Mouse (Mus musculus): ENCODE results near the gene Zfp593. TPM values are rescaled to one million over a fixed set of nuclear protein-coding genes. Genes with fewer than 3 reads are reported as not detected.
A peak's percentile ranks its signal among the peaks of the same experiment; 100 is the strongest.

Zfp593 gene
- polyA plus RNA-seq, 1 experiment from 2014 or later, result 16.7 TPM

GRCm38 (mm10) chr4:134253722-134254324, 8.4 kb upstream of the Zfp593 start, which contains the start of gene Grrp1:
Gene Grrp1 (minus strand): TSS chr4:134254106.
- H3K9me3 ChIP-seq, result no peaks in the 10 kb centered on the region
- no peak for ATAC-seq
- WGBS, result 3% methylated on average over 13 of the region's 13 CpGs
- peak within 1 kb of the TSS; percentile 98 for H3K4me2 ChIP-seq (replicated peaks)
- H3K36me3 ChIP-seq, result no peaks in the 10 kb centered on the region
- H3K9ac ChIP-seq, result peak within 1 kb of the TSS; percentile 21; the same call in 1 of the 2 replicates
- H3K4me1 ChIP-seq (replicated peaks), result peaks cover 54% of the 10 kb centered on the region
- H3K27me3 ChIP-seq (replicated peaks), result peaks cover 46% of the 10 kb centered on the region
- no peak within 1 kb of the TSS for H3K27ac ChIP-seq
- H3K4me3 ChIP-seq (replicated peaks), result peak within 1 kb of the TSS; percentile 50

- Histone ChIP-seq H3K27me3 (replicated peaks) (peaks cover 52% of the 10 kb centered on the region), H3K4me1 (replicated peaks) (peaks cover 54% of the 10 kb centered on the region), H3K27ac (no peak overlapping the region), H3K36me3 (no peaks in the 10 kb centered on the region), H3K9ac (peak overlapping the region; percentile 21; the same call in 1 of the 2 replicates), H3K9me3 (no peaks in the 10 kb centered on the region), H3K4me2 (replicated peaks) (peak overlapping the region; percentile 98), H3K4me3 (replicated peaks) (peak overlapping the region; percentile 50)
- WGBS, result 21% methylated on average over 15 of the region's 15 CpGs
- ATAC-seq, result no peak
Observed at GRCm38 (mm10) chr4:134252911-134253721, 7.7 kb upstream of the Zfp593 start.

DNA sequence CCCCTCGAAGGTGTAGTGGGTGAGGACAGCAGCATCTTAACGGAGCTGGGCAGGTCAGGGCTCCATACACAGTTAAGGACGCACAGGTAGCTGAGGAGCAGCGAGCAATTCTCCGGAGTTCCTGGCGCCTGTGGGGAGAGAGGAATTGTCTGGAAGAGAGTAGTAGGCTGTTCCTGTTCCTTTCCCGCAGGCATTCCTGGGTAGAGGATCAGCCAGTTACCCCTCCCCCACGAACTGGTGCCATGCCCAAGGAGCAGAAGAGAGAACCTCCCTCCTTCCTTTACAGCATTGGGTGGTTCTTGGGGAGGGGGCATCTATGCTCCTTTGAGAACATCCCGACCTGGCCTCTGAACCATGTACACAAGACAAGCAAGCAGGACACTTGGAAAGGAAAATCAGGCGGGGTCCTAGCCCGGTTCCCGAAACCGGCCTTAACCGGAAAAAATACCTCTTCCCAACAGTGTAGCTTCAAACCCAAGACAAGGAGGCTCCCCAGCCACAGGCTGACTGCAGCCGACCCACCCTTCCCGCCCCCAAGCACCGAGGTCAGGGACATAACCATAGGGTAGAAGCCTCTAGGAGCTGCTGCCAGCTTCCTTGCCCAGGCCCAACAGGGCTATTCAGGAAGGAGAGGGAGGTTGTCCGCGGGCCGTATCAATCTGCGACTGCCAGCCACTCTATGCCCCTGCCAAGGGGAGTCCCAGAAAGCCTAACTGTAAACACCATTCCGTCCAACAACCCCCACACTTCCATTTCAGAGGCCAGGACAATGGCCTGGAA, 6.9 kb upstream of the Zfp593 start:
- Histone ChIP-seq H3K4me2 (replicated peaks) (peak overlapping the region; percentile 98), H3K36me3 (no peaks in the 10 kb centered on the region), H3K9me3 (no peaks in the 10 kb centered on the region), H3K27me3 (replicated peaks) (peaks cover 59% of the 10 kb centered on the region), H3K4me3 (replicated peaks) (peak overlapping the region; percentile 50), H3K4me1 (replicated peaks) (peaks cover 51% of the 10 kb centered on the region), H3K27ac (no peak overlapping the region), H3K9ac (peak overlapping the region; percentile 34)
- no peak for ATAC-seq
- WGBS, result 16% methylated on average over 22 of the region's 22 CpGs

- peak overlapping the region; percentile 98 for H3K4me2 ChIP-seq (replicated peaks)
- H3K27ac ChIP-seq, result no peak overlapping the region
- 0 out of 2 replicates have a peak, but pooled peaks have one; percentile 18 for ATAC-seq
- peaks cover 59% of the 10 kb centered on the region for H3K27me3 ChIP-seq (replicated peaks)
- peak overlapping the region; percentile 34 for H3K9ac ChIP-seq
- 2% methylated on average over 91 of the region's 91 CpGs for WGBS
- peak overlapping the region; percentile 50 for H3K4me3 ChIP-seq (replicated peaks)
- H3K9me3 ChIP-seq, result no peaks in the 10 kb centered on the region
- H3K4me1 ChIP-seq (replicated peaks), result peaks cover 48% of the 10 kb centered on the region
- no peaks in the 10 kb centered on the region for H3K36me3 ChIP-seq
Observed at GRCm38 (mm10) chr4:134251241-134252130, 6.1 kb upstream of the Zfp593 start.

GRCm38 (mm10) chr4:134250930-134251240, 5.5 kb upstream of the Zfp593 start:
- H3K27me3 ChIP-seq (replicated peaks), result peaks cover 59% of the 10 kb centered on the region
- peak overlapping the region; percentile 50 for H3K4me3 ChIP-seq (replicated peaks)
- ATAC-seq, result no peak
- 22% methylated on average over 10 of the region's 10 CpGs for WGBS
- no peak overlapping the region for H3K27ac ChIP-seq
- H3K9ac ChIP-seq, result peak overlapping the region; percentile 34
- H3K9me3 ChIP-seq, result no peaks in the 10 kb centered on the region
- H3K36me3 ChIP-seq, result no peaks in the 10 kb centered on the region
- H3K4me1 ChIP-seq (replicated peaks), result peaks cover 48% of the 10 kb centered on the region
- peak overlapping the region; percentile 98 for H3K4me2 ChIP-seq (replicated peaks)

GRCm38 (mm10) chr4:134250116-134250929, 4.9 kb upstream of the Zfp593 start:
- H3K36me3 ChIP-seq, result no peaks in the 10 kb centered on the region
- no peaks in the 10 kb centered on the region for H3K9me3 ChIP-seq
- H3K27me3 ChIP-seq (replicated peaks), result peaks cover 59% of the 10 kb centered on the region
- peak overlapping the region; percentile 50 for H3K4me3 ChIP-seq (replicated peaks)
- peak overlapping the region; percentile 98 for H3K4me2 ChIP-seq (replicated peaks)
- peaks cover 45% of the 10 kb centered on the region for H3K4me1 ChIP-seq (replicated peaks)
- WGBS, result 25% methylated on average over 27 of the region's 27 CpGs
- no peak for ATAC-seq
- H3K9ac ChIP-seq, result peak overlapping the region; percentile 40; the same call in 1 of the 2 replicates
- H3K27ac ChIP-seq, result no peak overlapping the region

DNA sequence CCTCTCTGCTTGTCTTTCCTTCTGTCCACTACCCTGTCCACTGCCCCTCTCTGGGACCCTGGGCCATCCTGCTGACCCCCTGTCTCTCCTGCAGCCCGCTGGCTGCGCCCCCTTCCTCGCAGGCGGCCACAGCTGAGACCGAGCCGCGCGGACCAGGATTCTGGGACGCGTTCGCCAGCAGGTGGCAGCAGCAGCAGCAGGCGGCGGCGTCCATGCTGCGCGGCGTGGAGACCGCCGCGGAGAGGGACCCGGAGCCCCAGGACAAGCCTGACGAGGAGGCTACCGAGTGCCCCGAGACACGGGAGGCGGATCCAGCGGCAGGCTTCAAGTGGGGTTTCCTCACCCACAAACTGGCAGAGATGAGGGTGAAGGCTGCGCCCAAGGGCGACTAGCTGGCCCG, 4.3 kb upstream of the Zfp593 start:
- H3K27ac ChIP-seq, result no peak overlapping the region
- H3K4me2 ChIP-seq (replicated peaks), result peak overlapping the region; percentile 98
- peak overlapping the region; percentile 36 for H3K4me3 ChIP-seq (replicated peaks)
- WGBS, result 1% methylated on average over 30 of the region's 30 CpGs
- peak; percentile 55; the same call in 1 of the 2 replicates for ATAC-seq
- H3K27me3 ChIP-seq (replicated peaks), result peaks cover 59% of the 10 kb centered on the region
- no peaks in the 10 kb centered on the region for H3K9me3 ChIP-seq
- H3K9ac ChIP-seq, result peak overlapping the region; percentile 40; the same call in 1 of the 2 replicates
- peaks cover 43% of the 10 kb centered on the region for H3K4me1 ChIP-seq (replicated peaks)
- no peaks in the 10 kb centered on the region for H3K36me3 ChIP-seq

DNA sequence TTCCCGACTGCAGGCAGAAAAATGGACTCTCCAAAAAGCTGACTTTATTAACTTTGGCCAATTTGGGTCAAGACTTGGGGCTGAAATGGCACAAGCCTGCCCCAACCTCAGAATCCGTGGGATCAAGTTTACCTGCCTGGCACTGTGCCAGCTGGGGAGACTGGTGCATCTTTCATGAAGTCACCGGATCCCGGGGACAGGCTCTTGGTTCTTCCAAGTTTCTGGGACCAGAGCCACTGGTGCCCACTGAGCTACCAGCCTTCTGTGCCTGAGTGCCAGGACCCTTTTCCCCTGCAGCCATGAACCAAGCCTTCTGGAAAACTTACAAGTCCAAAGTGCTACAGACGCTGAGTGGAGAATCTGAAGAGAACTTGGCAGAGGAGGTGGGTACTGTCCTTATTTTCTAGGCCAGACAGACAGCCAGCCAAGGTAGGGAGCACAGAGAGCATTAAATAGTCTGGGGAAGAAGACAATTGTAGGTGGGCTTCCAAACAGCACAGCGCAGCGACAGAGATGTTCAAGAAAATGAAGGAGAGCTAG, 1.4 kb upstream of the Zfp593 start, which contains the start of gene Gm30191:
Gene Gm30191, plus strand, starts transcription at position 217 of the 540 bp plus-strand sequence.
- 73% methylated on average over 7 of the region's 7 CpGs for WGBS
- peak within 1 kb of the TSS; percentile 78; the same call in 1 of the 2 replicates for H3K9ac ChIP-seq

GRCm38 (mm10) chr4:134246256-134246655, 864 bp upstream of the Zfp593 start:
- H3K36me3 ChIP-seq, result no peaks in the 10 kb centered on the region
- 43% methylated on average over 4 of the region's 4 CpGs for WGBS
- no peak overlapping the region for H3K4me3 ChIP-seq (replicated peaks)
- peaks cover 31% of the 10 kb centered on the region for H3K4me1 ChIP-seq (replicated peaks)
- no peak overlapping the region for H3K27ac ChIP-seq
- ATAC-seq, result no peak
- H3K4me2 ChIP-seq (replicated peaks), result no peak overlapping the region
- H3K9me3 ChIP-seq, result no peaks in the 10 kb centered on the region
- H3K27me3 ChIP-seq (replicated peaks), result peaks cover 32% of the 10 kb centered on the region
- no peak overlapping the region for H3K9ac ChIP-seq

More for the DNA sequence above, 1.4 kb upstream of the Zfp593 start, which contains the start of gene Gm30191:
- Histone ChIP-seq H3K27ac (no peak within 1 kb of the TSS), H3K27me3 (replicated peaks) (peaks cover 37% of the 10 kb centered on the region), H3K36me3 (no peaks in the 10 kb centered on the region), H3K4me1 (replicated peaks) (peaks cover 37% of the 10 kb centered on the region), H3K4me2 (replicated peaks) (peak within 1 kb of the TSS; percentile 84), H3K4me3 (replicated peaks) (peak within 1 kb of the TSS; percentile 74), H3K9me3 (no peaks in the 10 kb centered on the region)
- no peak for ATAC-seq

- H3K9ac ChIP-seq, result peak within 1 kb of the TSS; percentile 78; the same call in 1 of the 2 replicates
- no peak for ATAC-seq
- H3K4me1 ChIP-seq (replicated peaks), result peaks cover 13% of the 10 kb centered on the region
- H3K4me3 ChIP-seq (replicated peaks), result peak within 1 kb of the TSS; percentile 74
- H3K27me3 ChIP-seq (replicated peaks), result peaks cover 12% of the 10 kb centered on the region
- H3K9me3 ChIP-seq, result no peaks in the 10 kb centered on the region
- WGBS, result 94% methylated on average over 17 of the region's 17 CpGs
- no peaks in the 10 kb centered on the region for H3K36me3 ChIP-seq
- peak within 1 kb of the TSS; percentile 84 for H3K4me2 ChIP-seq (replicated peaks)
- no peak within 1 kb of the TSS for H3K27ac ChIP-seq
Observed at GRCm38 (mm10) chr4:134243516-134244250, 1.7 kb downstream of the Zfp593 start, which contains the start of gene E130218I03Rik. Gene E130218I03Rik (plus strand): TSS chr4:134243662.

Measured in intestine, embryonic 15.5 days (tissue).